ENCODE assay signal across 14 mouse cellular contexts in genomic region chr5:36568118-36568517, GRCm38 (mm10). TPM values are rescaled to one million over a fixed set of nuclear protein-coding genes. Genes with fewer than 3 reads are reported as not detected.
DNase-seq lines count a peak whose midpoint lies in the region; TF ChIP-seq lines count a peak whose summit lies in the region.
"Had no signal": no experiment of that assay in that cellular context is flagged by ENCODE, and none has a peak within 500 bp of the region (broad histone marks: within the 10 kb centered on the region; RNA-seq: fewer than 3 reads in every experiment).

No protein-coding gene starts in this region.

- H3K27ac ChIP-seq in gastrocnemius, adult 2 months: peak overlapping the region; percentile 62
- H3K27ac ChIP-seq: forebrain, embryonic 10.5 days; heart, embryonic 13.5 days; macrophage; neural tube, embryonic 13.5 days had no signal

- no peak overlapping the region for H3K4me3 ChIP-seq in gastrocnemius, adult 2 months
- H3K4me3 ChIP-seq: forebrain, embryonic 10.5 days; heart, embryonic 13.5 days; neural tube, embryonic 13.5 days had no signal

- TF ChIP-seq CTCF in gastrocnemius, adult 2 months (IDR thresholded peaks at IDR 0.05): no peak

- DNase-seq in gastrocnemius, adult 2 months: peak; percentile 72
- DNase-seq in gastrocnemius, postnatal 10 days: no peak
- DNase-seq in adrenal gland, postnatal 10 days: peak; percentile 76
- peak; percentile 71 for DNase-seq in kidney, postnatal 10 days
- peak; percentile 50 for DNase-seq in lung, postnatal 10 days
- no peak for DNase-seq in cerebellum, adult 11-12 months
- DNase-seq in neural tube, embryonic 10.5 days (ENCODE audit: extremely low spot score, low spot score): no peak
- DNase-seq in heart, adult 9 months (ENCODE audit: low spot score in 2 of 2): no peak
- DNase-seq: cerebellum, postnatal 25 days; thymus, postnatal 14 days had no signal

- intact Hi-C loops in gastrocnemius, adult 2 months (cut with DNase I): no loop called here

RNA-seq across cellular contexts. Expression of gene Tbc1d14, which starts 25.0 kb away (rescaled TPM):
- total RNA-seq in gastrocnemius, adult 2 months (2021): 10 to 100 TPM; 14.3 to 16.7 TPM
- 10 to 100 TPM; 15.0 to 19.5 TPM for total RNA-seq in gastrocnemius, postnatal 10 days (2021)
- total RNA-seq in adrenal gland, postnatal 10 days (2021): 10 to 100 TPM; 32.3 to 32.4 TPM

Comparison
In these comparisons a context has a peak if more than half of its experiments do, and no peak if none do; other contexts are left out.
1. DNase-seq: peak in gastrocnemius, adult 2 months (single experiment), adrenal gland, postnatal 10 days (single experiment), kidney, postnatal 10 days (single experiment) and lung, postnatal 10 days (single experiment); none in gastrocnemius, postnatal 10 days (single experiment), cerebellum, adult 11-12 months (single experiment), neural tube, embryonic 10.5 days (single experiment) and heart, adult 9 months (0 of 2).